Mouse (Mus musculus): ENCODE measurements at regions not wholly inside any gene's neighbourhood (a gene's known extent, or its start where the extent isn't known, plus 50 kb on each side); places are given as distances from the start of the nearest gene placed in this dataset.
"Not testable (repeated sequence)": the region's sequence is repeated elsewhere in the genome, so short reads cannot be mapped to it uniquely, and the experiment has no call there.

DNA sequence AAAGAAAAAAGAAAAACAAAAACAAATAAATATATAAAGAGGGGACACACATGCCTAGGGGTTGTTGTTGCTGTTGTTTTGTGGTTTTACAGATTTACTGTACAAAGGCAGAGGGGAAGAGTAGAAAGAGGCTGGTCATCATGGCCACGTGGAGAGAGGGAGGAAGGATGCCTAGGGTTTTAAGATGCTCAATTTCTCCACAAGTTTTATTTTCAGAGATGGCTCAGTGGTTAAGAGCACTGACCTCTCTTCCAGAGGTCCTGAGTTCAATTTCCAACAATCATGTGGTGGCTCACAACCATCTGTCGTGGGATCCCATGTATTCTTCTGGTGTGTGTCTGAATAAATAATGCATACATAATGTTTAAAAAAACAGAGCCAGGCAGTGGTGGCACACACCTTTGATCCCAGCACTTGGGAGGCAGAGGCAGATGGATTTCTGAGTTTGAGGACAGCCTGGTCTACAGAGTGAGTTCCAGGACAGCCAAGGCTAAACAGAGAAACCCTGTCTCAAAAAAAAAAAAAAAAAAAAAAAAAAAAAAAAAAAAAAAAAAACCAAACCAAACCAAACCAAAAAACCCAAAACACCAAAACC is 1364.6 kb downstream of the Zfp704 start:
- not testable (repeated sequence) for TF ChIP-seq CTCF (IDR thresholded peaks at IDR 0.05); POLR2A (IDR thresholded peaks at IDR 0.05; ENCODE audit: insufficient read depth, low read depth, low read length); EP300 (IDR thresholded peaks at IDR 0.05; ENCODE audit: insufficient read depth, low read depth, low read length)

Data from heart, adult 2 months (tissue).